Mouse (Mus musculus) embryonic stem cell, embryonic (primary cell): ENCODE data around the gene Dcakd.

Experiments
- CTCF ChIA-PET, 4 experiments: fragments of 300-600 bp in 2 of 4; fragments of 350-600 bp in 2 of 4; sonication (Branson Sonifier 250); formaldehyde crosslinking; loops; one replicate each; lab custom pipeline; 2022; ENCODE audit warnings: inconsistent platforms in 2 of 4; lab: Charles Lee
- POLR2A ChIA-PET, 4 experiments: fragments of 300-600 bp in 2 of 4; fragments of 350-600 bp in 2 of 4; sonication (Branson Sonifier 250); formaldehyde crosslinking; loops; one replicate each; lab custom pipeline; 2022; ENCODE audit warnings: antibody characterized with exemption in 4 of 4, inconsistent platforms in 1 of 4; lab: Charles Lee

Gene Dcakd

GRCm38 (mm10) chr11:103056636-103057035 lies 28.5 kb upstream of the Dcakd start:
- POLR2A ChIA-PET = interaction anchor here in 2 of 4 experiments (1.2 to 5.3 kb wide), 5 partner anchors 11 to 59 kb away, joined by 3 to 24 read pairs (median 5); partner anchors contain the start of gene Hexim1 (in 1 of the 2)
- CTCF ChIA-PET = interaction anchor here in 1 of 4 experiments (1.0 kb wide), 1 partner anchor 77 kb away, joined by 3 read pairs; no protein-coding TSS in a partner anchor

- POLR2A ChIA-PET = interaction anchor here in 3 of 4 experiments (0.6 to 5.7 kb wide), 19 partner anchors 9 to 104 kb away, joined by 3 to 31 read pairs (median 4); partner anchors contain the start of gene Hexim1 (in 3 of the 3)
- CTCF ChIA-PET = interaction anchor here (0.5 to 2.6 kb wide), 40 partner anchors 9 to 348 kb away, joined by 3 to 13 read pairs (median 4); partner anchors contain the start of genes Dcakd (in 1 of the 4), Map3k14 (in 1 of the 4) and Nmt1 (in 1 of the 4)
These were observed 26.7 kb upstream of the Dcakd start for GRCm38 (mm10) chr11:103054798-103055197.

GRCm38 (mm10) chr11:103053191-103054076 lies 25.3 kb upstream of the Dcakd start:
- POLR2A ChIA-PET = interaction anchor here in 3 of 4 experiments (0.6 to 5.7 kb wide), 24 partner anchors 8 to 1233 kb away, joined by 3 to 31 read pairs (median 4); partner anchors contain the start of genes Hexim1 (in 2 of the 3) and Dcakd (in 1 of the 3)
- CTCF ChIA-PET = interaction anchor here (0.6 to 2.6 kb wide), 17 partner anchors 10 to 860 kb away, joined by 3 to 13 read pairs (median 5); no protein-coding TSS in a partner anchor

- ChIA-PET POLR2A (interaction anchor here in 3 of 4 experiments (0.6 to 5.7 kb wide), 16 partner anchors 9 to 232 kb away, joined by 3 to 30 read pairs (median 4); partner anchors contain the start of genes Hexim1 (in 2 of the 3) and Kif18b (in 1 of the 3)), CTCF (no interaction called here)
These were observed 23.9 kb upstream of the Dcakd start for GRCm38 (mm10) chr11:103052078-103052477.

GRCm38 (mm10) chr11:103051249-103051691 lies 23.1 kb upstream of the Dcakd start:
- ChIA-PET CTCF (interaction anchor here in 2 of 4 experiments (0.9 to 1.6 kb wide), 2 partner anchors 51 to 277 kb away, joined by 3 to 6 read pairs; no protein-coding TSS in a partner anchor), POLR2A (interaction anchor here in 3 of 4 experiments (0.6 to 5.7 kb wide), 16 partner anchors 8 to 231 kb away, joined by 3 to 30 read pairs (median 4); partner anchors contain the start of genes Dcakd (in 2 of the 3), Hexim1 (in 1 of the 3), Kif18b (in 1 of the 3) and Nmt1 (in 1 of the 3))

- POLR2A ChIA-PET = interaction anchor here in 2 of 4 experiments (1.1 to 2.6 kb wide), 8 partner anchors 8 to 230 kb away, joined by 4 to 20 read pairs (median 6); partner anchors contain the start of genes Dcakd (in 2 of the 2), Hexim1 (in 1 of the 2) and Nmt1 (in 1 of the 2)
- CTCF ChIA-PET = interaction anchor here in 2 of 4 experiments (0.6 to 1.6 kb wide), 2 partner anchors 276 to 681 kb away, joined by 3 to 6 read pairs; no protein-coding TSS in a partner anchor
These were observed 22.0 kb upstream of the Dcakd start for GRCm38 (mm10) chr11:103050153-103050552.

GRCm38 (mm10) chr11:103049611-103050010 lies 21.5 kb upstream of the Dcakd start:
- ChIA-PET CTCF (no interaction called here), POLR2A (interaction anchor here in 3 of 4 experiments (0.6 to 2.6 kb wide), 4 partner anchors 7 to 146 kb away, joined by 4 to 20 read pairs (median 8); partner anchors contain the start of genes Dcakd (in 1 of the 3) and Nmt1 (in 1 of the 3))

- CTCF ChIA-PET = interaction anchor here in 3 of 4 experiments (0.6 to 2.0 kb wide), 4 partner anchors 8 to 158 kb away, joined by 3 to 9 read pairs (median 6); no protein-coding TSS in a partner anchor
- POLR2A ChIA-PET = interaction anchor here in 3 of 4 experiments (0.9 to 3.3 kb wide), 22 partner anchors 8 to 101 kb away, joined by 3 to 17 read pairs (median 5); partner anchors contain the start of genes Hexim1 (in 3 of the 3), Dcakd (in 2 of the 3) and Nmt1 (in 1 of the 3)
These were observed 18.2 kb upstream of the Dcakd start for GRCm38 (mm10) chr11:103046286-103046685.

- CTCF ChIA-PET = interaction anchor here in 3 of 4 experiments (0.7 to 3.1 kb wide), 7 partner anchors 10 to 151 kb away, joined by 3 to 13 read pairs (median 4); partner anchors contain the start of genes Dcakd (in 1 of the 3) and Kif18b (in 1 of the 3)
- POLR2A ChIA-PET = interaction anchor here (0.7 to 4.8 kb wide), 15 partner anchors 7 to 174 kb away, joined by 3 to 31 read pairs (median 6); partner anchors contain the start of genes Dcakd (in 2 of the 4), Hexim1 (in 2 of the 4) and Nmt1 (in 1 of the 4)
These were observed 15.8 kb upstream of the Dcakd start for GRCm38 (mm10) chr11:103043982-103044381.

GRCm38 (mm10) chr11:103042828-103043227 lies 14.7 kb upstream of the Dcakd start:
- CTCF ChIA-PET = interaction anchor here in 3 of 4 experiments (0.6 to 3.2 kb wide), 9 partner anchors 12 to 391 kb away, joined by 3 to 13 read pairs (median 5); partner anchors contain the start of gene Kif18b (in 1 of the 3)
- POLR2A ChIA-PET = interaction anchor here (0.6 to 4.8 kb wide), 25 partner anchors 8 to 503 kb away, joined by 3 to 48 read pairs (median 6); partner anchors contain the start of genes Dcakd (in 3 of the 4), Nmt1 (in 3 of the 4), Hexim1 (in 2 of the 4) and Acbd4 (in 1 of the 4)

GRCm38 (mm10) chr11:103038037-103038436 lies 9.9 kb upstream of the Dcakd start:
- POLR2A ChIA-PET = interaction anchor here in 3 of 4 experiments (0.7 to 1.6 kb wide), 6 partner anchors 9 to 105 kb away, joined by 3 to 8 read pairs (median 4); partner anchors contain the start of genes Dcakd (in 1 of the 3) and Hexim1 (in 1 of the 3)
- CTCF ChIA-PET = interaction anchor here in 2 of 4 experiments (0.7 to 1.1 kb wide), 2 partner anchors 17 to 22 kb away, joined by 3 to 6 read pairs; no protein-coding TSS in a partner anchor

- ChIA-PET POLR2A (interaction anchor here in 2 of 4 experiments (0.6 to 3.1 kb wide), 11 partner anchors 8 to 350 kb away, joined by 3 to 10 read pairs (median 4); partner anchors contain the start of gene Dcakd (in 2 of the 2)), CTCF (interaction anchor here in 1 of 4 experiments (0.5 kb wide), 1 partner anchor 31 kb away, joined by 3 read pairs; no protein-coding TSS in a partner anchor)
These were observed 8.8 kb upstream of the Dcakd start for GRCm38 (mm10) chr11:103036881-103037465.

- ChIA-PET POLR2A (interaction anchor here in 3 of 4 experiments (0.6 to 3.1 kb wide), 16 partner anchors 8 to 369 kb away, joined by 3 to 10 read pairs (median 4); partner anchors contain the start of genes Hexim1 (in 2 of the 3) and Kif18b (in 1 of the 3)), CTCF (interaction anchor here in 2 of 4 experiments (0.5 to 1.3 kb wide), 2 partner anchors 19 kb away, joined by 4 to 5 read pairs; no protein-coding TSS in a partner anchor)
These were observed 6.9 kb upstream of the Dcakd start for GRCm38 (mm10) chr11:103035007-103035406.

- CTCF ChIA-PET = interaction anchor here in 1 of 4 experiments (1.0 to 1.7 kb wide), 2 partner anchors 24 to 35 kb away, joined by 4 read pairs; no protein-coding TSS in a partner anchor
- POLR2A ChIA-PET = interaction anchor here (0.6 to 6.3 kb wide), 9 partner anchors 8 to 200 kb away, joined by 3 to 48 read pairs (median 5); partner anchors contain the start of gene Hexim1 (in 2 of the 4)
These were observed 4.9 kb upstream of the Dcakd start for GRCm38 (mm10) chr11:103033030-103033429.

GRCm38 (mm10) chr11:103027570-103028175 lies 460 bp downstream of the Dcakd start:
- CTCF ChIA-PET = interaction anchor here in 2 of 4 experiments (0.5 to 1.4 kb wide), 4 partner anchors 11 to 375 kb away, joined by 3 read pairs; no protein-coding TSS in a partner anchor
- POLR2A ChIA-PET = interaction anchor here (0.5 to 6.3 kb wide), 43 partner anchors 7 to 288 kb away, joined by 3 to 56 read pairs (median 6); partner anchors contain the start of genes Ccdc103 (in 2 of the 4), Eftud2 (in 2 of the 4), Hexim1 (in 2 of the 4) and Kif18b (in 2 of the 4)
